Mouse (Mus musculus): ENCODE measurements around the gene Wdr18. TPM values are rescaled to one million over a fixed set of nuclear protein-coding genes. Genes with fewer than 3 reads are reported as not detected.

Wdr18 gene
- polyA plus RNA-seq (2012; ENCODE audit: low replicate concordance): 67.7 and 87.8 TPM in 2 replicates

DNA sequence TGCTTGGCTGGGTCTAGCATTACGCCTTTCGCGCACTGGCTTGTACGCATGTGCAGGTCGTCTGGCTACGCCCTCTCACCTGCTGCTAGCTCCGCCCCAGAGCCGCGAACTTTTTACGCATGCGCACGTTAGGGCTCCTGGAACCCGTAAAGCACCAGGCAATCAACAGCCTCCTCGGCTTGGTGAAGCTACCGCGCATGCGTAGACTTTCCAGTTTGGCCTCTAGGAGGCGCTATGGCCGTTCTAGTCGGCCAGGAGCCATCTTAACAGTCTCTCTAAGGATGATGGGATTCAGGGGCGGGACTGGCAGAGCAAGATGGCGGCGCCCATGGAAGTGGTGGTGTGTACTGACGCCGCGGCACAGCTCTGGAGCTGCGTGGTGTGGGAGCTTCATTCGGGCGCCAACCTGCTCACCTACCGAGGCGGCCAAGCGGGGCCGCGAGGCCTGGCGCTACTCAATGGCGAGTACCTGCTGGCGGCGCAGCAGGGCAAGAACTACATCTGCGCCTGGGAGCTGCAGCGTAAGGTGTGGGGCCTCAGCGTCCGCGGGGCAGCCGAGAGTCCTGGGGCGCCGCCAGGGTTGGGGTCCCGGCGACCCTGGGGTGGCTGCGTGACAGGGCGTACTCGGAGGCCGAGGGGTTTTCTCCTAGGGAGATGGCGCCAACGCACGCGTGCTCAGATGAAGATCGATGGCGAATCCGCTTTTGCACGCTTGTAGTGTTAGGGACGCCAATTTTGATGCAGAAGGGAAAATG, at the start of gene Wdr18:
Gene Wdr18 (plus strand): TSS at position 306 of the 755 bp plus-strand sequence.

DNA sequence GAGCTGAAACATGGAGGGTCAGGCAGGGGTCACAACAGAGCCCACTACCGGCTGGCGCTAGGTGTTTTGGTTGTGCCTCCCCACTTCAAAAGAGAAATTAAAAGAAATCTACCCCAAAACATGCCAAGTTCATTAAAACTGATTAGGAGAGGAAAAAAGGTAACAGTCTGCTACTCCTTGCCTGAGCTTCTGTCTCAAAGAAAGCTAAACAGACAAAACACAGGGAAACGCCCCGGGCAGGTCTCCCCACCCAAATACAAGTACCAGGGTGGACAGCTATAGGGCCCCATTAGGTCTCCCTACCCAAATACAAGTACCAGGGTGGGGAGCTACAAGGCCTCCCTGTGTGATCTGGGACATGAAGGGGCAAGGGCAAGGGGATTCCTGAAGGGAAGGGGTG, 49.4 kb upstream of the Wdr18 start, which contains the start of gene Gm26602:
Gene Gm26602 (plus strand): TSS at position 301 of the 400 bp plus-strand sequence.

DNA sequence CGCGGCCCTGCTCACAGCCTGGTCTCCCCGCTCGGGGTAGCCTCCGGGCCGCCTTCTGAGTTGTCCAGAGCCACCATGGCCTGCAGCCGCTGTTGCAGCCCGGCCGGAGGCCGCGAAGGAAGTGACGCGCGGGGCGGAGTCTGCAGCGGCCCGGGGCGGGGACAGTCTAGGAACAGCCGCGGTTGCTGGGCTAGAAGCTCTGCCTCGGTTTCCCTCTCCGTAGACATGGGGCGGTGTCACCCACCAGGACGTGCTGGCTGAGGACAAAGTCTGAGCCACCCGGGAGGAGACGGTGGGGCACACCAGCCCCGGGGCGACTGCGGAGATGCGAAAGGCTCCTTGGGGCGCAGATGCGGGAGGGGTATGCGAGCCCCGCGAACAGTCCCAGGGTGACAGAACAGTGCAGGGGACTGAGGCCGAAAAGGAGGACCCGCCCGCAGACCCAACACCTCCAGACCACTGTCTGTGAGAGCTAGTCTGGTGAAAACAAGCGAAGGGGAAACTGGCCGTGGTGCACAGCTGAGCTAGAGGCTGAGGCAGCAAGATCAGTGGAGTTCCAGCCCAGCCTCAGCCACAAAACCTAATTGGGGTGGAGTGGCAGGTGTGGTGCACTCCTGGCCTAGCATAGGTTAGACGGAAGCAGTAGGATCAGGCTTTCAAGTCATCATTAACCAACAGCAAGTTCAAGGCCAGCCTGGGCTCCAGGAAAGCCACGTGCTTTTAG, 43.0 kb upstream of the Wdr18 start, which contains the start of gene Kiss1r:
Gene Kiss1r (plus strand): TSS at position 164 of the 724 bp plus-strand sequence.

DNA sequence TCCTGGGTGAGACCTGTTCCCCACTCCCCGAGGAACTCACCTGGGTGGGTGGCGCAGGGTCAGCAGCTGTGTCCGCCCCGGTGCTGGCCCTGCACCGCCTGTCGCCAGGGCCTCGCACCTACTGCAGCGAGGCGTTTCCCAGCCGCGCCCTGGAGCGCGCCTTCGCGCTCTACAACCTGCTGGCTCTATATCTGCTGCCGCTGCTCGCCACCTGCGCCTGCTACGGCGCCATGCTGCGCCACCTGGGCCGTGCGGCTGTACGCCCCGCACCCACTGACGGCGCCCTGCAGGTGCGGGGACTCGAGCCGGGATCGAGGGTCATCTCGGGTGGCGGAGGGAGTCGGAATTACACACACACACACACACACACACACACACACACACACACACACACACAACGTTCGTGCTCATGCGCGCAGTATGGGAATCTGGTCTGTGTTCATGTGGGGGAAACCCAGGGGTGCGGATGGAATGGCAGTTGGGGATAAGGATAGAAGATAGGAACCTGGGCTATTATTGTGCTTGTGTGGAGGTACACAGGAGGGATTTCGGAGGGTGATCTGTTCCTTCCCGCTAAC, 38.9 kb upstream of the Wdr18 start, which contains the start of gene R3hdm4:
Gene R3hdm4 (minus strand): TSS at position 251 of the 578 bp plus-strand sequence.

DNA sequence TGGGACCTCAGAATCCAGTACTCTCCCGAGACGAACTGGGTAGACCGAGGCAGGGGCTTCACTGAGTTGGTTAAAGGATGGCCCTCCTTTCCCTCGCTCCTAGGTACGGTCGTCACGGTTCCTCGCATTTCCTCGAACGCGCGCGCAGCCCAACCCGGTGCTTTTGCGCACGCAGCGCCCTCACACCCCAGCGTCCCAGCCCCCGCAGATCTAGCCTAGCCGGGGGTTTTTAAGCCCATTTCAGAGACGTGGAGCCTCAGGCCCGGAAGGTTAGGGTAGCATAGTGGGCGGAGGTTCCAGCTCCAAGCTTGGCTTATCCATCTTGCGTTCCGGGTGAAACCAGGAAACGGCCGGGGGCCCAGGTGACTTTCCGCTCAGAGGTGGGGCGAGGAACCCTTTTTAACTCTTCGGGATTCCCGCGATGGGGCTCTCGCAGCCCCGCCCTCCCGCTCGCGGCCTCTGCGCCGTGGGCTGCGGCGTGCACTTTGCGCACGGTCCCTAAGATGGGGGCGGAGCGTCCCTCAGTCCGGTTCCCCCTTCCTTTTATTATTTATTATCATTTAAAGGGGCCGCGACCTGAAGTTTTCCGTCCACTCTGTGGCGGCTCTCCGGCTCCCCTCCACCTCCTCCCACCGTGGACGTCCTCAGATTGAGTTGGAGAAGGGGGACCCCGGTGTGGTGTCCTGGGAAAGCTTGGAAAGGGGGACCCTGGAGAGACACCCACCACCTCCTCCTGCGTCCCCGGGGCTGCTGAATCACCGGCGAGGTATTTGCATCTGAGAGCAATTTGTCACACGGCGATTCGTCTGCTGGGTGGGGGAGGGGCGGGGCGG, 33.2 kb upstream of the Wdr18 start, which contains the start of gene Arid3a:
Gene Arid3a (plus strand): TSS at position 553 of the 833 bp plus-strand sequence.

DNA sequence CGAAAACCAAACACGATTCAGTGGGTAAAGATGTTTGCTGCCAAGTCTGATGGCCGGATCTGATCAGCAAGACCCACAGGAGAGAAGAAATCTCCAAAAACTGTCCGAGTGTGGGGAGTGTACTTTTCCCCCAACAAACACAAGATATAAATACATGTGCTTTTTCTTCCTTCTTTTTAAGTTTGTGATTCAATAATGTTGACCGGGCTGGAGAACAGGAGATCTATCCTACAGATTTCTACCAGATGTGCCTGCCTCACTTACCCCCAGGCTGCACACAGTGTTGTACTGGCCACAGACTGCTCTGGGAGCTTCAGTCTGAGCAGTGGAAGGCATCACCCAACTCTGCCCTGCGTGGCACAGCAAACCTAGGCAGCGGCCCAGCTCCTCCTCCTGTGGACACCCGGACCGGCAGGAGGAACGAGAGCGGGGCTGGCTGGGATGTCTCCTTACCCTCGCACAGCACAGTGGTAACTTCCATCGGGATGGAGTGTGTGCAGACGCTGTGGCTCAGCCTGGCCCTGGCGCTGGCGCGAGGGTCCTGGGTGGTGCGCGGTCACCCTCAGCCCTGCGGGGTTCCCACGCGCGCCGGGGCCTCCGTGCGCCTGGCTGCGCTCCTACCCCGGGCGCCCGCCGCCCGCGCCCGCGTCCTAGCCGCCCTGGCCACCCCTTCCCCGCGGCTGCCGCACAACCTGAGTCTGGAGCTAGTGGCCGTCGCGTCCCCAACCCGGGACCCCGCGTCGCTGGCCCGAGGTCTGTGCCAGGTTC, 10.6 kb downstream of the Wdr18 start, which contains the start of gene Grin3b:
Gene Grin3b (plus strand): TSS at position 301 of the 768 bp plus-strand sequence.

DNA sequence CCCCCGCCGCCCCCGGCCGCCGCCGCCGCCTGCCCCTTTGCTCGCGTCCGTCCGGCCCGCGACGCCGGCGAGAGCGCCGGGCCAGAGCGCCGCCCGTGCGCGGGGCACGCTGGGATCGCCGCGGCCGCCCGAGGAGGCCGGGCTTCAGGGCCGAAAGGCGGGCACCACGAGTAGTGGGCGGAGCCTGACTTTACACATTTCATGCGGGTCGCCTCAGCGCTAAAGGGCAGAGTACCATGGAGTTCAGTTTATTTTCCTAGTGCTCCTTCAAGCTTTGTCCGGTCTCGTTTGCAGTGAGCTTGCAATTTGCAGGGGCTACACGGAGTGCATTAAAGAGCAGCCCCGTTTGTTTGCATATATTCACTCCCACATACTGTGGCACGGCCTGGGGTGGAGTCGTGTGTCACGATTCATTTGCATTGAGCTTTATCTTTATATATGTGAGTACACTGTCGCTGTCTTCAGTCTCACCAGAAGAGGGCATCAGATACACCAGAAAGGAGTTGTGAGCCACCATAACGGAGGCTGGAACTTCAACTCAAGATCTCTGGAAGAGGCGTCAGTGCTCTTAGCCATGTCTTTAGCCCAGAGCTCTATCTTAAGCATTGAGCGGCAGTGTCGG, 24.4 kb downstream of the Wdr18 start, which contains the start of gene Tmem259:
Gene Tmem259 (minus strand): TSS at position 136 of the 622 bp plus-strand sequence.

DNA sequence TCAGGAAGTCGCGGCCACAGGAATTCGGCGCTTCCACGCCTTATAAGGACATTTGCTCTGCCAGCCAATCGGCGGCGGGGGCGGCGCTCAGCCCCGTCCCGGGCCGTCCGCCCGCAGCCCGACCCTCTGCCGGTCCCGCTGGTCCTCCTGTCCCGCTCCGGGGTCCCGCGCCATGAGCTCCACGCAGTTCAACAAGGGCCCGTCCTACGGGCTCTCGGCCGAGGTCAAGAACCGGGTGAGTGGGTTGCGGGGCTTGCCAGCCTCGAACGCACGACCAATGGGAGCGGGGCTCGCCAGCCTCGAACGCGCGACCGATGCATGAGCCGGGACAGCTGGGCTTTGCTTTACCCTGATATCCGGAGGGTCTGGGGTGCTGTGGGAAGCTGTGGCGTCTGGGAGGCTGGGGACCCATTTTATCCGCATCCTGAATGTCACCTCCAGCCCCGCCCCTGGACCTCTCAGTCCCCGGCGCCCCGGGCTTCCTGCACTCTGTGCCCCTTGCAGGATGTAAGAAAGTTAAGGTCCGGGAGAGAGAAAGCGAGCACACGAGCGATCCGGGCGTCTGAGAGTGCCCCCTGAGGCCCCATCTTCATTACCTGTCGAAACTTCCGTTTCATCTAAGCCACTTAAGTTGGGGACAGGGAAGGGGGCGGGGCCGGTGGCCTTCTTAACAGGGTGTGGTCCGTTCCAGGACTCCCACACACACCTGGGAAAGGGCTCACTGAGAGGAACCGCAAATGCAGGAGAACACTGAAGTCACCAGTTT, 28.7 kb downstream of the Wdr18 start, which contains the start of gene Cnn2:
Gene Cnn2 (plus strand): TSS at position 79 of the 766 bp plus-strand sequence.

DNA sequence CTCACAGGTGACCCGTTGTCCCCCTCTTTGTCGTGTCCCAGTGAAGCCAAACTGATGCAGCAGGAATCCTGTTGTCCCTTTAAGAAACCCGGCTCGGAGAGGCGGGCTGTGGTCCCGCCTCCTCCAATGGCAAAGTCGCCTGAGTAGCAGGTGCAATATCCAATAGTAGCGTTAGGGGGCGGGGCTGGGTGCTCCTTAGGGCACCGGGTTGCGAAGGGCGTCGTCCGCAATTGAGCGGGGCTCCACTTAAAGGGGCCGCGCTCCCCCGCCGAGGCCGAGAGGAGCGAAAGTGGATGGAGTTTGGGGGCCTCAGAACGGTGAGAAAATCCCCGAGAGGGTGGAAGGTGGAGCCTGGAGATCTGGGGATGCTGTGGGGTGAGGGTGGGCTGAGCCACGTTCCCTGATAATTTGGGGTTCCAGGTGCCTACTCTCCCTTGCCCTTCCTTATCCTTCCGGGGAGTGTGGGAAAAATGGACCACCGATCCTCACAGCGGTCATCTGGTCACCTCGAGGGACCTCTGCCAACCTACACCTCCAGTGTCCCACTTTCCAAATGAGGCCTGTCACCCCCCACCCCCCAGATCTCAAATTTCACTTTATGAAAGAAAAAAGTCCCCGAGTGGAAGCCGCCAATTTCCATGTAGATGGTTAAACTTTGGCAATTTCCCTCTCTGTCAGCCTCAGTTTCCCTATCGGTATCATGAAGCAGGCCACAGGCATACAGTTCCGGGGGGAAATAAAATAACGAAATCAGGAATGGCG, 36.5 kb downstream of the Wdr18 start, which contains the start of gene Abca7:
Gene Abca7 (plus strand): TSS at position 223 of the 762 bp plus-strand sequence.

DNA sequence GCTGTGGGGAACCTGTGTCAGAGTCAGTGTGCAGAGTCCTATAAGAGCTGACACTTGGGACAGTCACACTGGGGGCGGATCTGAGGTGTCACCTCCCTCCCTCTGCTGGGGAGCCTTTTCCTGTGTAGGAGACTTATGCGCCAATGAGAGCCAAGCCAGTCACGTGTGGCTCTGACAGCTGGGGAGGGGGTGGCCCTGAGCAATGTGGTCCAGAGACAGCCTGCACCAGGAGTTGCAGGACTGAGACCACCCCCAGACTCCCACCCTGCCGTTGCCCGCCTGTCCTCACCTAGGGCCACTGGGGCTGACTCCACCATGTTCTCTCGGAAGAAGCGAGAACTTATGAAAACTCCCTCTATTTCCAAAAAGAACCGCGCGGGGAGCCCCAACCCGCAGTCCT, 56.6 kb downstream of the Wdr18 start, which contains the start of gene Arhgap45:
Gene Arhgap45 (plus strand): TSS at position 143 of the 400 bp plus-strand sequence.

Other genes with a start within 250 kb of the Wdr18 start
- 3.5 and 7.7 TPM in 2 replicates for gene Hcn2, start 243.5 kb upstream of the Wdr18 start, polyA plus RNA-seq (2012; ENCODE audit: low replicate concordance)
- gene Polrmt, start 213.6 kb upstream of the Wdr18 start, polyA plus RNA-seq (2012; ENCODE audit: low replicate concordance): 55.2 and 56.1 TPM in 2 replicates
- gene Fgf22, start 205.1 kb upstream of the Wdr18 start, polyA plus RNA-seq (2012; ENCODE audit: low replicate concordance): 0.23 TPM in 1 of 2 replicates, not detected in the other
- 437 and 591 TPM in 2 replicates for gene Rnf126, start 193.2 kb upstream of the Wdr18 start, polyA plus RNA-seq (2012; ENCODE audit: low replicate concordance)
- gene Fstl3, start 182.9 kb upstream of the Wdr18 start, polyA plus RNA-seq (2012; ENCODE audit: low replicate concordance): 1.4 and 2.5 TPM in 2 replicates
- gene Prss57, start 169.2 kb upstream of the Wdr18 start, polyA plus RNA-seq (2012; ENCODE audit: low replicate concordance): 0.16 TPM in 1 of 2 replicates, not detected in the other
- gene Palm, start 166.6 kb upstream of the Wdr18 start, polyA plus RNA-seq (2012; ENCODE audit: low replicate concordance): 6.9 and 13.2 TPM in 2 replicates
- gene Misp, start 139.2 kb upstream of the Wdr18 start, polyA plus RNA-seq (2012; ENCODE audit: low replicate concordance): 0.45 TPM in 1 of 2 replicates, not detected in the other
- 557 and 1,313 TPM in 2 replicates for gene Ptbp1, start 105.7 kb upstream of the Wdr18 start, polyA plus RNA-seq (2012; ENCODE audit: low replicate concordance)
- 10.8 and 17.6 TPM in 2 replicates for gene Prtn3, start 85.7 kb upstream of the Wdr18 start, polyA plus RNA-seq (2012; ENCODE audit: low replicate concordance)
- 0.51 and 0.96 TPM in 2 replicates for gene Plppr3, start 85.5 kb upstream of the Wdr18 start, polyA plus RNA-seq (2012; ENCODE audit: low replicate concordance)
- 4.2 and 5.4 TPM in 2 replicates for gene Elane, start 73.9 kb upstream of the Wdr18 start, polyA plus RNA-seq (2012; ENCODE audit: low replicate concordance)
- not detected in 2 replicates for gene Cfd, start 69.3 kb upstream of the Wdr18 start, polyA plus RNA-seq (2012; ENCODE audit: low replicate concordance)
- 54.4 and 61.9 TPM in 2 replicates for gene Med16, start 51.2 kb upstream of the Wdr18 start, polyA plus RNA-seq (2012; ENCODE audit: low replicate concordance)
- gene Gm26602, start 49.3 kb upstream of the Wdr18 start, polyA plus RNA-seq (2012; ENCODE audit: low replicate concordance): not detected in 2 replicates
- gene Kiss1r, start 43.2 kb upstream of the Wdr18 start, polyA plus RNA-seq (2012; ENCODE audit: low replicate concordance): 0.52 and 0.64 TPM in 2 replicates
- gene R3hdm4, start 38.9 kb upstream of the Wdr18 start, polyA plus RNA-seq (2012; ENCODE audit: low replicate concordance): 102 and 146 TPM in 2 replicates
- gene Arid3a, start 33.1 kb upstream of the Wdr18 start, polyA plus RNA-seq (2012; ENCODE audit: low replicate concordance): 59.2 and 117 TPM in 2 replicates
- gene Grin3b, start 10.6 kb downstream of the Wdr18 start, polyA plus RNA-seq (2012; ENCODE audit: low replicate concordance): 0.12 and 0.17 TPM in 2 replicates
- gene Tmem259, start 24.2 kb downstream of the Wdr18 start, polyA plus RNA-seq (2012; ENCODE audit: low replicate concordance): 658 and 1,473 TPM in 2 replicates
- gene Cnn2, start 28.4 kb downstream of the Wdr18 start, polyA plus RNA-seq (2012; ENCODE audit: low replicate concordance): 222 and 247 TPM in 2 replicates
- 37.0 and 54.4 TPM in 2 replicates for gene Abca7, start 36.3 kb downstream of the Wdr18 start, polyA plus RNA-seq (2012; ENCODE audit: low replicate concordance)
- gene Arhgap45, start 56.5 kb downstream of the Wdr18 start, polyA plus RNA-seq (2012; ENCODE audit: low replicate concordance): 156 and 353 TPM in 2 replicates
- gene Polr2e, start 79.6 kb downstream of the Wdr18 start, polyA plus RNA-seq (2012; ENCODE audit: low replicate concordance): 53.8 and 132 TPM in 2 replicates
- gene Gpx4, start 87.0 kb downstream of the Wdr18 start, polyA plus RNA-seq (2012; ENCODE audit: low replicate concordance): 698 and 1,678 TPM in 2 replicates
- gene Sbno2, start 145.4 kb downstream of the Wdr18 start, polyA plus RNA-seq (2012; ENCODE audit: low replicate concordance): 72.7 and 82.1 TPM in 2 replicates
- 127 and 185 TPM in 2 replicates for gene Stk11, start 155.7 kb downstream of the Wdr18 start, polyA plus RNA-seq (2012; ENCODE audit: low replicate concordance)
- 1,038 and 1,245 TPM in 2 replicates for gene Atp5d, start 178.5 kb downstream of the Wdr18 start, polyA plus RNA-seq (2012; ENCODE audit: low replicate concordance)
- gene Cbarp, start 180.7 kb downstream of the Wdr18 start, polyA plus RNA-seq (2012; ENCODE audit: low replicate concordance): 40.1 and 43.9 TPM in 2 replicates
- 224 and 253 TPM in 2 replicates for gene Midn, start 188.1 kb downstream of the Wdr18 start, polyA plus RNA-seq (2012; ENCODE audit: low replicate concordance)
- 19.6 and 38.2 TPM in 2 replicates for gene Cirbp, start 205.8 kb downstream of the Wdr18 start, polyA plus RNA-seq (2012; ENCODE audit: low replicate concordance)
- gene 1600002K03Rik, start 212.8 kb downstream of the Wdr18 start, polyA plus RNA-seq (2012; ENCODE audit: low replicate concordance): 7.0 and 16.7 TPM in 2 replicates
- gene Efna2, start 219.3 kb downstream of the Wdr18 start, polyA plus RNA-seq (2012; ENCODE audit: low replicate concordance): 1.4 and 1.8 TPM in 2 replicates